In genomic region chr2:93835596-93835995, GRCm38 (mm10) we compare ENCODE assay signal across 29 mouse cellular contexts. TPM values are rescaled to one million over a fixed set of nuclear protein-coding genes. Genes with fewer than 3 reads are reported as not detected.
"Had no signal": no experiment of that assay in that cellular context is flagged by ENCODE, and none has a peak within 500 bp of the region (broad histone marks: within the 10 kb centered on the region; RNA-seq: fewer than 3 reads in every experiment).

No protein-coding gene starts in this region.

- H3K4me3 ChIP-seq: heart, adult 2 months; hindbrain, embryonic 10.5 days; hindbrain, embryonic 12.5 days; intestine, embryonic 15.5 days; layer of hippocampus, adult 2 months; limb, embryonic 13.5 days; limb, embryonic 15.5 days; liver, embryonic 12.5 days had no signal

- H3K9ac ChIP-seq: hindbrain, embryonic 12.5 days; hindbrain, embryonic 14.5 days; intestine, embryonic 15.5 days; limb, embryonic 13.5 days; limb, embryonic 15.5 days; liver, embryonic 12.5 days had no signal

- DNase-seq: gastrocnemius, postnatal 14 days; gastrocnemius, postnatal 36 days; heart, adult 2 months; heart, postnatal 10 days; heart, postnatal 4 days; kidney, postnatal 4 days; left cerebral cortex, postnatal 4 days had no signal

- H3K9me3 ChIP-seq: hindbrain, embryonic 12.5 days; intestine, embryonic 15.5 days; limb, embryonic 13.5 days; limb, embryonic 15.5 days; liver, embryonic 12.5 days had no signal

- H3K4me1 ChIP-seq: hindbrain, embryonic 10.5 days; hindbrain, embryonic 12.5 days; intestine, embryonic 15.5 days; limb, embryonic 13.5 days; limb, embryonic 15.5 days; liver, embryonic 12.5 days had no signal

- H3K4me2 ChIP-seq: heart, embryonic 11.5 days; hindbrain, embryonic 12.5 days; hindbrain, embryonic 14.5 days; intestine, embryonic 15.5 days; limb, embryonic 13.5 days; limb, embryonic 15.5 days; liver, embryonic 12.5 days had no signal

- H3K27ac ChIP-seq: heart, adult 2 months; hindbrain, embryonic 10.5 days; hindbrain, embryonic 12.5 days; hindbrain, embryonic 14.5 days; intestine, embryonic 15.5 days; layer of hippocampus, adult 2 months; limb, embryonic 13.5 days; limb, embryonic 15.5 days; liver, embryonic 12.5 days had no signal

- ATAC-seq: hindbrain, embryonic 16.5 days; inflammation-experienced regulatory T-cells, adult 6 months; intestine, embryonic 15.5 days; liver, embryonic 12.5 days had no signal

- H3K27me3 ChIP-seq: hindbrain, embryonic 12.5 days; intestine, embryonic 15.5 days; limb, embryonic 13.5 days; limb, embryonic 15.5 days; liver, embryonic 12.5 days had no signal

RNA-seq across cellular contexts. Expression of gene Accsl, which starts 33.4 kb away (rescaled TPM):
- total RNA-seq: gastrocnemius, adult 18-20 months; gastrocnemius, adult 8-10 months; gastrocnemius, postnatal 14 days; gastrocnemius, postnatal 36 days; heart, adult 2 months; heart, postnatal 25 days; heart, postnatal 4 days; left cerebral cortex, postnatal 25 days; liver, adult 2 months had no signal
- polyA plus RNA-seq: heart, embryonic 11.5 days; heart, embryonic 14.5 days; heart, embryonic 16.5 days; hindbrain, embryonic 10.5 days; inflammation-experienced regulatory T-cells, adult 6 months; intestine, embryonic 15.5 days; intestine, postnatal 0 days; kidney, embryonic 14.5 days; kidney, embryonic 16.5 days; limb, embryonic 11.5 days; limb, embryonic 13.5 days; limb, embryonic 15.5 days; liver, adult 2 months; liver, embryonic 12.5 days had no signal
